In genomic region chr9:65191755-65192469, GRCm38 (mm10) we compare ENCODE assay signal across 9 mouse cellular contexts. TPM values are rescaled to one million over a fixed set of nuclear protein-coding genes. Genes with fewer than 3 reads are reported as not detected.
DNase-seq lines count a peak whose midpoint lies in the region; ATAC-seq and TF ChIP-seq lines count a peak whose summit lies in the region.
"Had no signal": no experiment of that assay in that cellular context is flagged by ENCODE, and none has a peak within 500 bp of the region (broad histone marks: within the 10 kb centered on the region; RNA-seq: fewer than 3 reads in every experiment).

No protein-coding gene starts in this region.

- H3K27ac ChIP-seq in heart, adult 2 months = peak overlapping the region; percentile 65
- peak overlapping the region; percentile 67 for H3K27ac ChIP-seq in lung, embryonic 16.5 days (ENCODE audit: low read length)
- no peak overlapping the region for H3K27ac ChIP-seq in neural tube, embryonic 12.5 days

- no peaks in the 10 kb centered on the region for H3K9me3 ChIP-seq in lung, embryonic 16.5 days (ENCODE audit: control insufficient read depth, low read length)
- no peaks in the 10 kb centered on the region for H3K9me3 ChIP-seq in neural tube, embryonic 12.5 days

- H3K4me1 ChIP-seq in heart, adult 2 months (ENCODE audit: control insufficient read depth, insufficient read depth, low read length) = peaks cover 19% of the 10 kb centered on the region
- H3K4me1 ChIP-seq in lung, embryonic 16.5 days (replicated peaks; ENCODE audit: control insufficient read depth, insufficient read depth, low read length) = peaks cover 27% of the 10 kb centered on the region
- H3K4me1 ChIP-seq in neural tube, embryonic 12.5 days = peaks cover 22% of the 10 kb centered on the region

- H3K4me3 ChIP-seq in heart, adult 2 months = no peak overlapping the region
- H3K4me3 ChIP-seq in lung, embryonic 16.5 days (ENCODE audit: low read length) = no peak overlapping the region
- no peak overlapping the region for H3K4me3 ChIP-seq in neural tube, embryonic 12.5 days

- no peak for DNase-seq in heart, adult 2 months
- DNase-seq in heart, postnatal 4 days = no peak
- no peak for DNase-seq in lung, postnatal 4 days
- peak; percentile 83 for DNase-seq in embryo, embryonic 10.5 days (ENCODE audit: low spot score)
- DNase-seq in thymus, postnatal 36 days = no peak
- DNase-seq: gastrocnemius, postnatal 10 days had no signal

- H3K27me3 ChIP-seq in heart, adult 2 months (ENCODE audit: control insufficient read depth, insufficient read depth, low read length) = no peaks in the 10 kb centered on the region
- no peaks in the 10 kb centered on the region for H3K27me3 ChIP-seq in lung, embryonic 16.5 days (ENCODE audit: control insufficient read depth, insufficient read depth, low read depth, low read length)
- no peaks in the 10 kb centered on the region for H3K27me3 ChIP-seq in neural tube, embryonic 12.5 days (replicated peaks)

- no peak overlapping the region for H3K9ac ChIP-seq in heart, adult 2 months (ENCODE audit: low read depth, low read length)
- 0 out of 2 replicates have a peak overlapping the region, but pooled peaks have one; percentile 23 for H3K9ac ChIP-seq in lung, embryonic 16.5 days (ENCODE audit: low read length)
- H3K9ac ChIP-seq in neural tube, embryonic 12.5 days = no peak overlapping the region

- TF ChIP-seq CTCF in heart, adult 2 months (IDR thresholded peaks at IDR 0.05) = no peak

- no peak for ATAC-seq in lung, embryonic 16.5 days (ENCODE audit: low read depth)
- no peak for ATAC-seq in neural tube, embryonic 12.5 days (ENCODE audit: low FRiP score, low read depth)
- no peak for ATAC-seq in inflammation-experienced regulatory T-cells, adult 6 months

- peaks cover 6% of the 10 kb centered on the region for H3K36me3 ChIP-seq in heart, adult 2 months (ENCODE audit: control insufficient read depth, insufficient read depth, low read length)
- no peaks in the 10 kb centered on the region for H3K36me3 ChIP-seq in lung, embryonic 16.5 days (ENCODE audit: control insufficient read depth, insufficient read depth, low read length)
- H3K36me3 ChIP-seq in neural tube, embryonic 12.5 days = no peaks in the 10 kb centered on the region

- 0 out of 2 replicates have a peak, but pooled peaks have one; percentile 19 for TF ChIP-seq POLR2A in heart, adult 2 months (IDR thresholded peaks at IDR 0.05; ENCODE audit: insufficient read depth, low read depth, low read length)

- no peak overlapping the region for H3K4me2 ChIP-seq in lung, embryonic 16.5 days (ENCODE audit: low read depth, low read length)
- peak overlapping the region; percentile 15; the same call in 1 of the 2 replicates for H3K4me2 ChIP-seq in neural tube, embryonic 12.5 days (replicated peaks)

- no peaks in the 10 kb centered on the region for H3K79me2 ChIP-seq in heart, adult 2 months (replicated peaks; ENCODE audit: control insufficient read depth, insufficient read depth, low read length)

- WGBS in heart, adult 2 months = 44% methylated on average over 8 of the region's 8 CpGs
- 28% methylated on average over 8 of the region's 8 CpGs for WGBS in lung, embryonic 16.5 days
- 8% methylated on average over 8 of the region's 8 CpGs for WGBS in neural tube, embryonic 12.5 days

- intact Hi-C loops in heart, adult 2 months (cut with DNase I) = loop anchor here (5.0 to 10.0 kb wide), 2 partner anchors 160 to 457 kb away; partner anchors contain the start of genes Dpp8 and Rab11a

- 0 out of 2 replicates have a peak, but pooled peaks have one; percentile 41 for TF ChIP-seq EP300 in heart, adult 2 months (IDR thresholded peaks at IDR 0.05; ENCODE audit: insufficient read depth, low read depth, low read length)

RNA-seq across cellular contexts. Expression of gene Parp16, which starts 3.2 kb away (rescaled TPM):
- total RNA-seq in heart, adult 2 months (2021) = 1 to 10 TPM; 2.6 to 3.1 TPM
- polyA plus RNA-seq in heart, adult 2 months (2012; rRNA removed) = 3.7 and 4.8 TPM in 2 replicates
- 1 to 10 TPM; 3.7 to 3.8 TPM for total RNA-seq in heart, postnatal 4 days (2021)
- polyA plus RNA-seq in lung, embryonic 16.5 days (2015; fragmentation: Nextera tagmentation; extraction: Ambion mirVana) = 5.7 TPM in 2 replicates
- 5.4 and 5.7 TPM in 2 replicates for polyA plus RNA-seq in neural tube, embryonic 12.5 days (2016; fragmentation: Nextera tagmentation; extraction: Ambion mirVana)
- polyA plus RNA-seq in inflammation-experienced regulatory T-cells, adult 6 months (2017; shearing (Covaris generic)) = 1 to 10 TPM; 5.4 to 8.0 (median 5.8) TPM

RNA-seq across cellular contexts. Expression of gene Igdcc3, which starts 50.9 kb away (rescaled TPM):
- total RNA-seq in heart, adult 2 months (2021) = under 1 TPM; 0.07 to 0.10 TPM
- polyA plus RNA-seq in heart, adult 2 months (2012; rRNA removed) = 0.12 and 0.16 TPM in 2 replicates
- under 1 TPM; 0.43 to 0.52 TPM for total RNA-seq in heart, postnatal 4 days (2021)
- 0.85 and 1.3 TPM in 2 replicates for polyA plus RNA-seq in lung, embryonic 16.5 days (2015; fragmentation: Nextera tagmentation; extraction: Ambion mirVana)
- polyA plus RNA-seq in neural tube, embryonic 12.5 days (2016; fragmentation: Nextera tagmentation; extraction: Ambion mirVana) = 32.6 and 36.4 TPM in 2 replicates
- not detected for polyA plus RNA-seq in inflammation-experienced regulatory T-cells, adult 6 months (2017; shearing (Covaris generic))

Comparison
In these comparisons a context has a peak if more than half of its experiments do, and no peak if none do; other contexts are left out.
1. RNA of gene Igdcc3, which starts 50.9 kb away (polyA plus RNA-seq): 32.6 to 36.4 TPM in neural tube, embryonic 12.5 days; 0.85 to 1.3 TPM in lung, embryonic 16.5 days, 0.12 to 0.16 TPM in heart, adult 2 months and not detected in inflammation-experienced regulatory T-cells, adult 6 months; every median in the first group is over 10 times any median in the second.